Mouse (Mus musculus) frontal cortex, postnatal 10 days (tissue): ENCODE measurements around the gene Igsf21.
A peak's percentile ranks its signal among the peaks of the same experiment; 100 is the strongest.

Experiments used
- DNase-seq, 2 experiments: peaks; one replicate each; pipeline ENCODE4 v3.0.0; 2022; ENCODE audit warnings: low spot score in 2 of 2, mixed read lengths in 1 of 2

Gene Igsf21

GRCm38 (mm10) chr4:140102581-140103200 is 143.9 kb downstream of the Igsf21 start:
- no peak for DNase-seq

DNA sequence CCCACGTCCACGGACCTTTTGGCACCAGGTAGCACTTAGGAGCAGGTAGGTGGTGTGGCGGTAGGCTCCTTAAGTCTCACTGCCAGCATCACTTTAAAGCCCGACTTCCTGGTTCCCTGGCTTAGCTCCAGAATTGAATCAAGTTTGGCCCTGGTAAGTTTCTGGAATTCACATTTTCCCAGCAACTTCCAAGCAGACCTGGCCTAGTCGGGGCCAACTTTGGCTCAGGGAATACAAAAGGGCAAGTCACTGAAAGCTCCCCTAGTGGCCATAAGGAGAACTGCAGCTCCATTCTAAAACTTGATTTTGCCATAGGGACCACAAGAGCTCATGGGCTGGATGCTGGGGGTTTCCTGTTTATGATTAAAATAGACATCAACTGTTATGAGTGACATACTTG is 145.5 kb downstream of the Igsf21 start:
- DNase-seq = no peak

DNA sequence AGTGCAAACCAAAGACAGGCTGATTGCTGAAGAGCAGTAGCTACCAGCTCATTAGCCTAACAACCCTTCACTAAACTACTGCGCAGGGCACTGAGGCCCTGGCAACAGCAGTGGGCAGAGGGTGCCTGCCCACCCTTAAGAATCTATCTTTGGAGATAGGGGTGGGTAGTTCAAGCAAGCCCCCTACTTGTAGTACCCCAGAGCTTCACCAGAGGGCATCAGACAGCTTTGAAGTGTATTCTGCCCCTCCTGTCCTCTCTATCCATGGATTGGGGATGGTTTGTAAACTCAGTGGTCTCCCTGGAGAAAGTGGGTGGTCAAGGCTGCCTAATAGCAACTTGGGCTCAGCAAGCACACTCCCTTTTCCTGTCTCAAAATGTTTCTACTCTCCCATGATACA is 146.4 kb downstream of the Igsf21 start:
- no peak for DNase-seq

- no peak for DNase-seq
Measured at GRCm38 (mm10) chr4:140096283-140096682, 150.3 kb downstream of the Igsf21 start.

DNA sequence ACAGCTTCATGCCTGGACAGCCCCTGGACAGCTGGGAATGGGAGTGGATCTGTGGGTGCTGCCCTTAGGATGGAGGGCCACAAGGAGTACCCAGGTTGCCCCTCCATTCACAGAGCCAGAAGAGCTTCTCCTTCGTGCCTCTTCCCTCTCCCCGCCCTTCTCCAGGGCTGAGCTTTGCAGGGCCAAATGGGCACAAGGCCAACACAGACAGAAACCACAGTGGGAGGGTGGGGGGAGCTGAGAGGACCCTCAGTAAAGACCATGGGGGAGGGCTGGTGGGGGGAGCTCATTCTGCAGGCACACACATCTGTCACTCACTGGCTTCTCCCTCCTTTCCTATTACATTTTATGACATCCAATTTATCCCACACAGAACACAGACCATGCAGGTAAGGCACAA is 151.7 kb downstream of the Igsf21 start:
- no peak for DNase-seq

- no peak for DNase-seq
Measured at GRCm38 (mm10) chr4:140092367-140092766, 154.2 kb downstream of the Igsf21 start.

DNA sequence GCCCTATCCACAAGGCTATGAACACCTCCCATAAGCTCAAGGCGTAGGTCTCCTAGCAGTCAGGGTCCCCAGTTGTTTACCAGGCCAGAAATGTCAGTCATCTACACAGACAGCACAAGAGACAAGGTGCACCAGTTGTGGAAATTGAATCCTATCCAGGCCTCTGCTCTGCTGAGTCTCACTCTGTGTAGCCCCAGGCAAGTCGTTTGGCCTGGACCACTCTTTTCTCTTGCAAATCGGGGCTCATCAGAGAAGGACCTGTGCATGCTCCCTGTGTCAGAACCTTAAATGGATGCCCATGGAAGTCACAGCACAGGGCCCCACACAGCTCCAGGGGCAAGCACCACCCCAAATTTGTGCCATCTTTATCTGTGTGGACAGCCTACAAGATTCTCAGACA is 154.9 kb downstream of the Igsf21 start:
- DNase-seq = no peak

- no peak for DNase-seq
Measured at GRCm38 (mm10) chr4:140089676-140090075, 156.9 kb downstream of the Igsf21 start.

DNA sequence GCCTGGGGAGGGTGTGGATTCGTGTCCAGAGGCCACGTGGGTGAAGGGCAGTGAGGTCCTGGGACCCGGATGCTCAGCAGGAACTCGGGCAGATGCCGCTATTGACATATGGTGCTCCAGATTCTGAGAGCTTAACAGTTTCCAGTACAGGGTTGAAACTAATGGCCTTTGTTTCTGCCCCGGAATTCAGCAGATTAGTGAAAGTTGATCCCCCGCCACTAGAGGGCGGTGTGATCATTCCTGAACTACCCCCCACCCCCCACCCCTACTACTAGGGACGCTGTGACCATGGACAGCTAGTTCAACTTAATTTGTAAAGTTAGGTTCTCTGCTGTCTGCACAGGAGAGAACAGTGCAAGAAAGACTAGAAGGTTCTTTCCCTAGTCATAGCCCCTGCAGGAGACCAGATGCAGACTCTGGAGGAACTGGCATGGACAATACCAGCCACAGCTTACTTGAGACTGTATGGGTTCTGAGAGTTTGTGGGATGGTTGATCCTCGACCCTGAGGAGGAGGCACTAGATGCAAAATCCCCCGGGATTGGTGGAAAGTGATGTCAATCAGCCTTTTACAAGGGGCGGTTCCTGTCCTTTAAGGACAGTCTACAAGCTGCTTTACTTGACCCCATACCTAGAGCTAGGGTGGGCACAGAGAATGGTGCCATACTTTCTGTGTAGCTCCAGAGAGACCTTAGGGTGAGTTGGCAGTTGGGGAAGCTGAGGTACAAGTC is 157.7 kb downstream of the Igsf21 start:
- DNase-seq = no peak

- DNase-seq = peak in 1 of 2 experiments; percentile 40
Measured at GRCm38 (mm10) chr4:140086192-140086591, 160.4 kb downstream of the Igsf21 start.

DNA sequence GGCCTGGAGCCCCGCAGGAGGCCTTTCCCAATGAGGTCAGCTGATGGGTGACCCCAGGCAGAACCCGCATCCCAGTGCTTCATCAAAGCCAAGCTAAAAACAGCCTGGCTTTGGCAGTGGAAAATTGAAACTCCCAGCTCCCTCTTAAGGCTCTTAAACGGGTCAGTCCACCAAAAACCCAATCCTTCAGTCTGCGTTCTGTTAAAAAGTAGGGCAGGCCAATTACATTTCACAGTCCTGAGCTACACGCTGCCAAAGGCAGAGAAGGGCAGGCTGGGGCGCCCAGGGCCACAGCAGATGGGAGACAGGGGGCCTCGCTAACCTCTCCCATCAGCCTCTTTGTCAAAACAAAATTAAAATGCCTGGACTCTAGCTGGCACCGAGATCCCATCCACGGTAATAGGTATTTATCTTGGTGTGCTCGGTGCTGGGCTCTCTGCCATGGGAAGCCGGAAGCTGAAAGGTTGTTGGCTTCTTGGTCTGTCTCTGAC is 162.0 kb downstream of the Igsf21 start:
- DNase-seq = peak in 1 of 2 experiments; percentile 32

- no peak for DNase-seq
Measured at GRCm38 (mm10) chr4:140084064-140084463, 162.5 kb downstream of the Igsf21 start.

DNA sequence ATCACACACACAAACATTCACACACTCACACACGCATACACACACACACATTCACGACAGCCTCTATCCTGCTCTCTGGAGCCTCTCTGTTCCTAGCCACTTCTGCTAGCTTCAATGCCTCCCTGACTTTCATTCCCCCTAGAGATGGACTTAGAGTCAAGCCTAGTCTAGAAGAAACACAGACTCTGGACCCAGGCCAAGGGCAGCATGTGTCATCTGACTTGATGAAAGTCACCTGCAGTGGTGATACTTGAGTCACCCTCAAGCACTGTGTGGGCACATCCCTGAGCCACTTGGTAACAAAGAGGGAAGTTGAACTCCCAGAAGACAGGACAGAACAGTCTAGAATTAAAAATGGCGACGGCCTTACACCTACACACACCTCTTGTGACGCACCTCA is 168.2 kb downstream of the Igsf21 start:
- DNase-seq = no peak

DNA sequence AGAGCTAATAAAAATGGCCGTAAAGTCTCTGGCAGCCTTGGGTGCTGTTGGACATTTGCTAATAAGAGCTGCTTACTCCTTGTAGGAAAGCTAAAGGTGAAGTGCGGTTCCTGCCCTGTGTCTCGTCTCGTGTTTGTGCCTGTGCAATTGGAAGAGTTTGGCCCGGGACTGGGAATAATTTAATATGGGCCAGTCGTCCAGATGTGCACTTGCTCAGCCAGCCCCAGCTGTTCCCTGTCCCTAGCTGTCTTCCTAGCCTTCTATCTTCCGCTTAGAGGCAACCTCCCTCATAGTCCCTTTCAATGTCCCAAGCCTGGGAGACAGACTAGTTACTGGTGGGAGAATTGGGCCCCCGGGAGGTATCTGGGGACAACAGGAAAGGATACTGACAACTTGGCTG is 169.0 kb downstream of the Igsf21 start:
- DNase-seq = no peak

DNA sequence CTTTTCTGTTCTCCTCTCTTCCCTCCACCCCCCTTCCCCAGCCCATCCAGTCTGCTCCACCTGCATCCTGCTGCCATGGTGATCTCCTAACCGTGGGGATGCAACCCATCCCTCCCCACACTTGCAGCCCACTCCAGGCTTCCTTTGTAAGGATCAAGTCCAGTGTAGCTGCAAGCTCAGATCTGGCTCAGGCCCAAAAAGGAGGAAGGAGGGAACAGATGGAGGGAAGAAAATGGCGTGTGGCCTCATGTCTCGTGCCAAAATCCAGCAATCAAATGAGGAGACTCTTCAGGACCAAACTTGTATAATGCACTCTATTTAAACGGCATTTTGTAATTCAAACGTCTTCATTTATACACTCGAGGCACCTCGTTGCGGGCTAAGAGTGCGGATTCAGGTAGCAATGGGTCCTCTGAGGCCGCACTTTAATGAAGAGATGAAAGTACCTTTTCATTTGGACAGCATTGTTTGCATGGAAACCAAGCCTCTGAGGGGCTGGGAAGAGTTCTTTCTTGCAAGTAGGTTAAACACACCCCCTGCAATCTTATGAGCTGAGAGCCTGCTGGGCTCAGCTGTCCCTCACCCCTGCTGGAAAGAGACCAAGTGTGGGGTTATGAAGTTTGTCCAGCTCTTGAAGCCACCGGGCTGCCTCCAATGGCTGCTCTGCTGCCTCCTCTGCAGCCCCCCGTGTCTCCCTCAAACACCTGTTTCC is 169.6 kb downstream of the Igsf21 start:
- DNase-seq = peak; percentile 48 to 52

DNA sequence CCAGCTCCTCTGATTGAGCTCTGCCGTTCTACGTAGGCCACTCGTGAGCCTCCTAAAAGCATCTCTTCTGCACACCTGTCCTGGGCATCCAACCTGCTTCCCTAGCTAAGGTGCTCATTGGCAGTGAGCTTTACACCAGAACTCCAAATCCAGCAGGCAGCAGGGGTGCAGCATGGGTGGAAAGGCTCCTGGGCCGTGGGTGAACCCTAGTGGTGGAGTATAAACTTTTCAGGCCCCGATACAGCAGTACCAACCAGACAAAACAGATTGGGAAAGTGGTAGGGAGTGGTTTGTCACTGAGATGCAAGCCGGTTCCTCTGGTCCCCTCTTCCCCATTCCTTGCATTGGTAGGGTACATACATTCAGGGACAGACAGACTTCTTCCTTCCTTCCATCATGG is 170.2 kb downstream of the Igsf21 start:
- no peak for DNase-seq

DNA sequence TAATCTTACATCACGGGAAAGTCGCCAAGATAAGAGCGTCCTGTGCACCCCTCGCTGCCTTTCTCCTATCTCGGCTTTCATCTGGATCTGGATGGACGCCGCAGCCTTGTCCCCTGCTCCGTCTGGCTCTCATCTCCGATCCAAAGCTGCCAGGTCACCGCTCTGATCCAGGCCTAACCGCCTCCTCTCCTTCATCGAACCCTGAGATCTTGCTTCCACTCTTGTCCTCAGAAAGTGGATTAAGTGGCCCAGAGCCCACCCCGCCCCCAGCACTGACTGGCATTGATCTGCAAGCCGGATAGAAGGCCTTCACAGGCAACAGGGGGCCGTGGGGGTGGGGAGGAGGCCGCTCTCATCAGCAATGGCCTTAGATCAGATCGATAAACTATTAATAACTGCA is 175.5 kb downstream of the Igsf21 start:
- DNase-seq = no peak

GRCm38 (mm10) chr4:140070331-140070652 is 176.3 kb downstream of the Igsf21 start:
- peak; percentile 31 to 64 for DNase-seq

GRCm38 (mm10) chr4:140069563-140070330 is 176.8 kb downstream of the Igsf21 start:
- DNase-seq = peak; percentile 52 to 80

DNA sequence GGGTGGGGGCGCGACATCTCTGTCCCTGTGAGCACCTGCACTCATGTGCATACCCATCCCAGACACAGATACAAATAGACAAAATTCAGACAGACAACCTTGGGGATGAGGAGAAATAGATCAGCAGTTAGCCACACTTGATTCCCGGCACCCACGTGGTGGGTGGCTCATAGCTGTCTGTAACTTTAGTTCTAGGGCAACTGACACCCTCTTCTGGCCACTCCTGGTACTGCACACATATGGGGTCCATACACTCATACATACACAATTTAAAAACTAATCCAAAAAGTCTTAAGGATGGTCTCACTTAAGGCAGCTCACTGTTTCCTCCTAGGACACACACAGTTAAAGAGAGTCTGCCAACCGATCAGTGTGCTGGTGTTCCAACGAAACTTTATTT is 178.1 kb downstream of the Igsf21 start:
- no peak for DNase-seq

- DNase-seq = no peak
Measured at GRCm38 (mm10) chr4:140066011-140066410, 180.6 kb downstream of the Igsf21 start.

DNA sequence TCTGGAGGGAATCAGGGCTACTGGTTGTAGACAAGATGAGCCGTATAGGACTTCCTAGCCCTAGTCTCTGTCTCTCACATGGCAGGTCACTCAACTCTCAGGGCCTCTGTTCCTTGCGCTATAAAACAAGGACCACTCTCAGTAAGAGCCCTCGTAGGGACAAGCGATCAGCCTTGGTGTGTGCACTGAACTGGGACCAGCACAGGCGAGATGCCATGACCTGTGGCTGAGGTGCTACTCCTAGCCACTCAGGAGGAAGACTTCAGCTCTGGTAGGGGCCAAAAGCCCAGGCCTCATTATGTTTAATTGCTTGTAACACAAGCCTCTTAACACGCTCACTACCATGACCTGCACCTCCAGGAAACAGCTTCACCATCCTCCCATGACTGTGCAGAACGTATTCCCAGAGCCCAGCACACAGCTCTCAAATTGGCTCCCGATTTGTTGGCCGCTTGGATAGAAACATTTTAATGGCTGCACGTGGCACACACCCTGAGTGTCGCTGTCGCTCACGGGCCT is 183.4 kb downstream of the Igsf21 start:
- no peak for DNase-seq
